Mouse (Mus musculus) c-Kit-positive CD71-positive TER-119-negative erythroid progenitor cells, embryonic 14.5 days (primary cell): ENCODE data around the gene Pld5.
"Not testable (repeated sequence)": the region's sequence is repeated elsewhere in the genome, so short reads cannot be mapped to it uniquely, and the experiment has no call there.

Source experiments
- DNase-seq: peaks from one replicate; pipeline ENCODE4 v3.0.0-alpha.2; 2013; ENCODE audit warnings: low read depth

Pld5 gene

DNA sequence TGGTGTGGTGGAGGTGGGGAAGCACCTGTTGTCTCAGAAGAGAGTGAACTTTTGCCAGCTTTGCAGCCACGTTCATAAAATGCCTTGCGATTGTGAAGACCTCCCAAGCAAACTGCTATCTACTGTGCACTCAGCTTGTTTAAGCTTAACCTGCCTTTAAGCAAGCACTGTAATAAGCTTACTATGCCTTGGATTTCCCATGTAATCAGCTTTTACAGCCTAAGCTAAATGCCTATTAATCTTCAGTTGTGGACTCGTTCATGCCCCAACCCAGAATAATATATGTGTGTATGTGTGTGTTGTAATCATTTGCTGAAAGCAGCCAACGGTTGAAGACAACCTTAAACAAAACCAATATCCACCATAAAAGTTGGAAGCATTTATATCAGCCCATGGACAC, 232.1 kb downstream of the Pld5 start:
- DNase-seq, result no peak

- no peak for DNase-seq
Observed at GRCm38 (mm10) chr1:176039923-176040322, 235.2 kb downstream of the Pld5 start.

DNA sequence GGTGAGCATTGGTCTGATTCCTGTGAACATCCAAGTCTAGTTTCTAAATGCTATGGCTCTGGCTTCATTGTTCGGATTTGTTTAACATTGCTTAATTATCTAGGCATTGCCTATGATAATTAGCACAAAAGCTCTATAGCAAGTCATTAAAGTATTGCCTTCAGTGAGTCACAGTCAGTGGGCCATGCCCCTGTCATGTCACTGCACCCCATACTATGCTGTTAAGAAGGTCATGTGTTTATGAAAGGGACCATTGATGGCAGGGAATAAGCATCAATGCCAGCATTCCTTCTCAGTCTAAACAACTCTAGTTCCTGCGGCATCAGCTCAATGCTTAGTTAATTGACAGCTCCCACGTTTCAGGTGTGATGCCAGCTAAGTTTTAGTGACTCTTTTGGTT, 239.1 kb downstream of the Pld5 start:
- DNase-seq, result no peak

DNA sequence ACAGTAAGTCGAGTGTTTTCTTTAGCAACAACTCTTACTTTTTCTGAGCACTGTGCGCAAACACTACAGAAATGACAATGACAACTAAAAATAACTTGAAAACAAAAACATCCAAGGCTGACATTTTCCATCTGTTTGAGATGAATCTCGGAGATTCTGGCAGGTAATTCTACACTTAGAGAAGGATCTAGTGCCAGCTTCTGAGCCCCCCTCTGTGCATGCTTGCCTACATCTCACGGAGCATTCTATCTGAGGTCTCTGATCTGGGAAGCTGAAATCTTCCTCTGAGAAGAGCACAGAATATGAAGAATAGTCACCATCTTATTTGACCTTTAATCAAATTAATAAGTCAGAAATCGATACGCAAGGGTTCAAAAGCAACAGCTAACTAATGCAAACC, 240.4 kb downstream of the Pld5 start:
- DNase-seq, result no peak

DNA sequence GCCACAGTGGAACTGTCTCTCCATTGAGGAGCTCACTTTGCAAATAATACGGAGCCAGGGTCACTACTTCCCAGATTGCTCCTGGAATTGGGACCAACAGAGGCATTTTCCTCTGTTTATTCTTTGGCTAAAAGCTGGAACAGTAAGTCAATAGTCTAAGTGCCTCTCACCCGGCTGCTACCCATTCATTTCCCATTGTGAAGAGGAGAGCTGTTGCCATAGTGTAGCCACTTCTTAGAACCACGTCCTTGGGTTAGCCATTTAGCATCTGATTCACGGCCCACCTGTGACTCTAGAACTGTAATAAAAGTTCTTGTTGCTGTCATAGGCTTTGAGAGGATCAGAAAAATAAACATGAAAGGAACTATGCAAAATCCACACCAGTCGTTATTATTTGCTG, 241.4 kb downstream of the Pld5 start:
- no peak for DNase-seq

DNA sequence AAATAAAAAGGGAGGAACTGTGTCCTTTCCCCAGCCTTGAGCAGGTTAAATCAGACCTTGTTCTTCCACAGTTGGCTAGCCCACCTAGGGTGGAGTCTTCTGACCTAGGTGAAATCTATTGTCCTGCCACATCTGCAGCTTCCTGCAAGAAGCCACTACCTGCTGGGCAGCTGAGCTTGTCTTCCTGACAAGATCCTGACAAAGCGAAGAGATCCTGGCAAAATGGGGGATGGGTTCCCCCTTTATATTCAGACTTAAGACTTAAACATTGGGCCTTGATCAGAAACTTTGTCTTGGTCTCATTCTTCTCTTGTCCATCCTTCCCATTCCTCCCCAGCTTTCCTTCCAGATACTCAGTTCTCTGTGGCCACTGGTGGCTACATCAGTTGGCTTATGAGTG, 246.0 kb downstream of the Pld5 start:
- no peak for DNase-seq

DNA sequence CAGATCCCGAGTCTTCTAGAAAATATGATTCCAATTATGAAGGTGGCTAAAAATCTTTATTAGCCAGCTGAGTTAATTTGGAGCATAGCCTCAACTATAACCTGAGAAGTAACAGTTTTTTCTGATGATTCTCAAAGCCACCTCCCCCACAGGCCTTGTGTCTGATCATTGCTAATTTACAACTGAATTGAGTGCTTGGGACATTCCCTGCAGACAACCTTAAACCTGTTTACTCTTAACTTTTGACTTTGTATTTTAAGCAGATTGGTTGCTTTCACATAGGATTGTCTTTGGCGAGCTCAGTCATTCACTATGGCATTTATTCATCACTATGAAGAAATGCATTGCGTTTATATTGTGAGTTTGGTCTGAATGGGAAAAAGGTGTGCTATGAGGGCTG, 246.7 kb downstream of the Pld5 start:
- no peak for DNase-seq

DNA sequence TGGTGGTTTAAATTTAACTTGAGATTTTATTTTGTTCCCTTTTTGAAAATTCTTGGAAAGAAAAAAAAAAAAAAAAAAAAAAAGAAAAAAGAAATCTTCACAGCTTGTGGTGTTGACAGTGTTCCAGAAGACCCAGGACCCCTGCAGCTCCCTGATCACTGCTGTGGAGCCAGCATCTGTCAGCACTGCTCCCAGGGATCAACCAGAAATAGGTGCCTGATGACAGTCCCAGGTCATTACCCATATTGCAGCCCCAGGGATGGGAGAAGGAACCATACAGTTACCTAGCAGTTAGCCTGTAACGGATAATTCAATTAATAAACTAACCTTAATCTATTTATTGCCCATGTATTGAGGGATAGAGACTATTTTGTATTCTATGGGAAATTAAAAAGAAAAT, 250.6 kb downstream of the Pld5 start:
- DNase-seq, result no peak

DNA sequence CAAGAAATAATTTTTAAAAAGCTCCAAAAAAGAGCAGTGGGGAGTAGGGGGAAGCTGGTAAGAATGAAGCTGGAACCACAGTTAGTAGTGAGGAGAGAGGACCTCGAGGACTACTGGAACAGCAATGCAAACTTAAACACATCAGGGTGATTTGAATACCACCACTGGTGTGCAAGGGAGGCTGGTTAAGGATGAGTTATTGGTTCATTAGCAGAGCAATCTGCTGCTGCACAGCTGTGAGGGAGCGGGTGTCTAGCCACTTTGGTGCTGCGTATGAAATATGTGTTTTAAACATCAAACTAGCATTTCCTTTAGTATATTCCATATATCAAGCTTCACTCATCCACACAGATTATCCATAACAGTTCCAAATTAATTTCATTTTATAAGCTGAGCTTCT, 256.6 kb downstream of the Pld5 start:
- no peak for DNase-seq

DNA sequence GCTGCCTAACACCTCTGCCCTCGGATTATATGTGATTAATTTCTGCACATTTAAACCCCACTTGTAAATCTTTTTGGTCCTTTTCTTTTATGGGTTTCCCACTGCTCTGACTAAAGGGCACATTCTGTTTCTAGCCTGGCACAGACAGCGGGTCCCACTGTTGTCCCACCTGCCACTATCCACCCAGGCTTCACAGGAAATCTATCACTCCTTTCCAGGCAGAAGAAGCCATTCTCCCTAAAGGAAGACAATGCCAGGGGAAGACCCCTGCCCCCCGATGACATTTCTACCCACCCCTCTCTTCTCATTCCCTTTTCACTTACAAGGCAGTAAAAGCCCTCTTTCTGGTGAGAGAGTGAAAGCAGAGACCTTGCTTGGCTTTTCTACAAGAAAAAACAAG, 259.0 kb downstream of the Pld5 start:
- no peak for DNase-seq

- no peak for DNase-seq
Observed at GRCm38 (mm10) chr1:176013497-176014268, 261.4 kb downstream of the Pld5 start.

- no peak for DNase-seq
Observed at GRCm38 (mm10) chr1:176011535-176011934, 263.6 kb downstream of the Pld5 start.

DNA sequence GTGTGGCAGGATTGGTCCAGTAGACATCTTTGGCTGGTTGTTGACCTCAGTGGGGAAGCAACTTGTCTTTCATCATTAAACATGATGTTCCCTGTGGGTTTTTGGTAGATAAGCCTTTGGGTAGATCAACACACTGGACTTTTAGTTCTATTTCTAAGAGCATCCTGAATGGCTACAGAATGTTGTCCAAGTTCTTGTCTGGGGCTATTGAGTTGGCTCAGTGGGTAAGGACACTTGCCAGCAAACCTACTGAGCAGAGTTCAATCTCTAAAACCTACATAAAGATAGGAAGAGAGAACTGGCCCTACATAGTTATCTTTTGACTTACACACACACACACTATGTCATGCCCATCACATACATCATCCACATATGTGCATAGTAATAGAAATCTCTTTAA, 264.0 kb downstream of the Pld5 start:
- no peak for DNase-seq

DNA sequence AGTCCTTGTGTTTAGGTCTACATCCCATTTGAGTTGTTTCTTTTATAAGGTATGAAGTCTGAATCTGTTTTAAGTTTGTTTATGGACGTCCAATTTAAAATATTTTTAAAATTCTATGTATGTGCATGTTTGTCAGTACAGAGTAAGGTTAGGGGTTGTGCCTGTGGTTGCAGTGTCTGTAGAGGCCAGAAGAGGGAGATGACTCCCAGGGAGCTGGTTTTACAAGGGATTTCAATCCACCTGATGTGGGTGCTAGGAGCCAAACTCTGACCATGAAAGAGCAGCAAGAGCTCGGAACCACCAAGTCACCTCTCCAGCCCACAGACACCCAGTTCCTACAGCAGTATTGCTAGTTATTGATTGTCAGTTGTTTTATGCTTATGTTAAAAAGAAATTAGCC, 266.7 kb downstream of the Pld5 start:
- no peak for DNase-seq

- DNase-seq, result no peak
Observed at GRCm38 (mm10) chr1:176000599-176000998, 274.5 kb downstream of the Pld5 start.

GRCm38 (mm10) chr1:175997076-175997651, 277.9 kb downstream of the Pld5 start:
- DNase-seq, result no peak

DNA sequence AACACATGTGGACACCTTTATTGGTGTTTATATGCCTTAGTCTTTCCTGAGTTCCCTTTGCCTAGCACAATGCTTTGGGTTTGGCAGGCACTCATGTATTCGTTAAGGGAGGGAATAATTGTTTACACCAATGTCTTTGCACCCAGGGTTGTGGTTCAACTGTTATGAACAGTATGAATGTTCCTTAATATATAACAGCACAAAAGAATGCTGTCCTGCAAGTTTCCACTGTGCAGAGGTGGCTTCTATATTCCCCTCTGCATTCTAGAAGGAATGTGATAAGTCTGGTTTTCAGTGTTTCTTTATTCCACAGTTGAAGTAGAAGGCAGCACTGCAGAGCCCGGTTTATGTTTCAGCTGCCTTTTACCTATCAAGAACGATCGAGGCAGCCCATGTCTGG, 286.2 kb downstream of the Pld5 start:
- no peak for DNase-seq

- DNase-seq, result no peak
Observed at GRCm38 (mm10) chr1:175988448-175988847, 286.7 kb downstream of the Pld5 start.

DNA sequence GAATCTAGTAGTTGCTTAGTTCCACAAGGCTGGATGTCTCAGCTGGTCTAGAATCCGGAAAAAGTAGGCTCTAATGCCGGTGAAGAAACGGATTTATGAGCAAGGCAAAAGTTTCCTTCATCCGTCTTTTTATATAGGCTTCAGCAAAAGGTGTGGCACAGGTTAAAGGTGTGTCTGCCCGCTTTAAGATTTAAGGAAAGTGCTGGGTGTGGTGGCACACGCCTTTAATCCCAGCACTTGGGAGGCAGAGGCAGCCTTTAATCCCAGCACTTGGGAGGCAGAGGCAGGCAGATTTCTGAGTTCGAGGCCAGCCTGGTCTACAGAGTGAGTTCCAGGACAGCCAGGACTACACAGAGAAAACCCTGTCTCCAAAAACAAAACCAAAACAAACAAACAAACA, 296.1 kb downstream of the Pld5 start, which contains the start of gene Rbm8a2:
Gene Rbm8a2, minus strand, starts transcription at position 101 of the 400 bp plus-strand sequence.
- not testable (repeated sequence) for DNase-seq

DNA sequence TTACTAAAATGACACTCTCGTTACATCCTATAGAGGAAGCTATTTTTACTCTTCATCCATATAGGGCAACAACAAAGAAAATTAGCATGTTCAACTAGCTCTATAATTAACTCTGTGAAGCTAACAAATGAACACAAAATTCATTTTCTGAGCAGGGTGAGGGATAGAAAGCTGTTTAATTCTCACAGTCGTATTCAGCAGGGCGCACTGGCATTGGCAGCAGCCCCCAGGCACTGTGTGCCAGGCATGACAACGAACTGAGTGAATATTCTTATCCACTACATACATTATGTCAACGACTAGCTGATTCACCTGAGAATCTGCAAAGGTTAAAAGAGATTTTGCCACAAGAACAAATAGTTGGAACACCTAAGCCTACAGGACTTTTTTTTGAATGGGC, 304.4 kb downstream of the Pld5 start:
- DNase-seq, result no peak

- DNase-seq, result no peak
Observed at GRCm38 (mm10) chr1:175967004-175967745, 307.9 kb downstream of the Pld5 start.

- DNase-seq, result no peak
Observed at GRCm38 (mm10) chr1:175961786-175962185, 313.3 kb downstream of the Pld5 start.

GRCm38 (mm10) chr1:175950851-175951250, 324.3 kb downstream of the Pld5 start:
- no peak for DNase-seq
